Mouse (Mus musculus) mature B cell (primary cell): ENCODE measurements at regions not wholly inside any gene's neighbourhood (a gene's known extent, or its start where the extent isn't known, plus 50 kb on each side); places are given as distances from the start of the nearest gene placed in this dataset.
"Not testable (repeated sequence)": the region's sequence is repeated elsewhere in the genome, so short reads cannot be mapped to it uniquely, and the experiment has no call there.

ENCODE experiments used
- in situ Hi-C: fragments of 300-500 bp; cut with MboI; formaldehyde crosslinking; loops from 2 replicates; pipeline ENCODE4 v1.14.3; 2019

DNA sequence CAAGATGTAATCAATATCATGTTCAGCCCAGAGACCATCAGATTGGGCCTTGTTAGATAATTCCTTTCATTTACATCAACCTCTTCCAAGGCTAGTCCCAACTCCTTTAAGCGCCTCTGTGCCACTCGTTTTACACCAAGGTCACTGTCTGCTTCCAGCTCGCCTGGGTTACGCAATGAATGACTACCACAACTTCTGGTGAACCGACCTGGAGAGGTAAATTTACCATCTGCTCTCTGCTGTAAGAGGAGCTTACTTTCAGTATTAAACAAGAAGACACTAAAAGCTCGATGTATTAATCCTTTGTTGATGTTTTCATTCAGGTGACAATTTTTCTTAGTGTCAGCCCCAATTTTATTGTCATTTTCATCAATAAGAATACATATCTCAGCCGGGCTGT, 51.7 kb upstream of the Fam174b start:
- in situ Hi-C loops = no loop called here

DNA sequence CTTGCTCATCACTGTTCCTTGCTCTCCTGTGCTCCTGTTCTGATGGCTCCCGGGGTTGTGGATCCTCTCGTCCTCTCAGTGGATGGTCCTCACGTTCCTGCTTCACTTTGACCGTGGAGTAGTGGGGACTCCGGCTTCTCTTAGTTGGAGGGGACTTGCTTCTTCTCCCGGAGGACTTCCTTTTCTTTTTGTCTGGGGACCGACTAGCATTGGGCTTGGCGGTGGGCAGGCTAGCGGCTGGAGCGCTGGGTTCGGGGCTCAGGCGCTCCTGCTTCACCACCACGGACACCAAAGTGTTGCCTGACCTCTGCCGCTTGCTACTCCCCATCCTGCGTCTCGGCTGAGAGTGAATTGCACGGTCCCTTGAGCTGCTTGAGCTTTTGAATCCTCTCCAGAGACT, 53.9 kb upstream of the Fam174b start:
- in situ Hi-C loops = not testable (repeated sequence)

DNA sequence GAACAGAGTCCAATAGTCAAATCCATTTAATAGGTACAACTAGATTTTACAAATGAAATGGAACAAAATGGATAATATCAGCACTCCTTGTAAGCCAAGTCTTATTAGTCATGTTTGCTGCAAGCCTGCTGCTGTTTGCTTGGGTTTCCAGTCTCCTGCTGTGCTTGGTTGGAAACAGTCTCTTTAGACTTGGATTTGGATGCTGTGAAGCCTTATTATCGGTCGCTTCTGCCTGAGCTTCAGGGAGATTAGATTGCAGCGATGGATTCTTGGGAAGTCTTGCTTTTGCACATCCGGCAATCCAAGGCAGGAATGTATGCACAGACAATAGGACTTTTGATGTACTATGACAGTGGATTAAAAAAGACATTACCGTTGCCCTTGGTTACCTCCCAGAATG, 57.3 kb upstream of the Fam174b start:
- in situ Hi-C loops = no loop called here

DNA sequence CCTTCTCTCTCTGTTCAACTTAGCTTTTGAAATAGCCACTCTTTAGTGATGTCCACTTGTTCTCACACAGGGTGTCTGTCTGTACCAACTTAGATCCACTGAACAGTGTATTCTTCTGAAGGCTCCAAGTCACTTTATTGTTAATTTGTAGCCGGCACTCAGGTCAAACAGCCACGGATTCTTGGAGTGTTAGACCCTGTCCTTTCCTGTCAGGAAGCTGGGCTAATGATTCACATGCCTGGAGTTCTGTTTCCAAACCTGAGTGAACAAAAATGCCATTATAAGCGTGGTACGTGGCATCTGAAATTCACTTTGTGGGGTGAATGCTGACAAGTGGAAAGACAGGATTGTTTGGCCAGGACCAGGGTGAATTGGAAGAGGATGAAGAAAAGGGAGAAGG, 69.5 kb upstream of the Fam174b start:
- in situ Hi-C loops = loop anchor here (25.0 kb wide), 1 partner anchor 692 kb away; no protein-coding TSS in a partner anchor

DNA sequence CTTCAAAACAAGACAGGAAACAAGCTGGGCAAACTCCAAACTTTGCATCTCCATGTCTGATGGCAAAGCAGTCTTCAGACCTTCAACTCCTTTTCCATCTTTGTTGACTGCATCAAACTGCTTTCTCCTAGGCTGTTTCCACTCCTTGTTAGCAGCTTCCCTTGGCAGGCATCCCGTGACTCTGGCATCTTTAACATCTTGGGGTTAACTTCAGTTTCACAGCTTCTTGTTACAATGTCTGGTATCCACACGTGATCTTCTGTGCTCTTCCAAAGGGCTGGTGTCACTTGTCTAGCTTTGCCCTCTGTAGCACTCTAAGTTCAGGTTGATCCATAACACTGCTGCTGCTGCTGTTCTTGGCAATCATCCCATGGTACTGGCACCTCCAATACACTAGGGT, 71.3 kb upstream of the Fam174b start:
- in situ Hi-C loops = loop anchor here (25.0 kb wide), 1 partner anchor 694 kb away; no protein-coding TSS in a partner anchor

DNA sequence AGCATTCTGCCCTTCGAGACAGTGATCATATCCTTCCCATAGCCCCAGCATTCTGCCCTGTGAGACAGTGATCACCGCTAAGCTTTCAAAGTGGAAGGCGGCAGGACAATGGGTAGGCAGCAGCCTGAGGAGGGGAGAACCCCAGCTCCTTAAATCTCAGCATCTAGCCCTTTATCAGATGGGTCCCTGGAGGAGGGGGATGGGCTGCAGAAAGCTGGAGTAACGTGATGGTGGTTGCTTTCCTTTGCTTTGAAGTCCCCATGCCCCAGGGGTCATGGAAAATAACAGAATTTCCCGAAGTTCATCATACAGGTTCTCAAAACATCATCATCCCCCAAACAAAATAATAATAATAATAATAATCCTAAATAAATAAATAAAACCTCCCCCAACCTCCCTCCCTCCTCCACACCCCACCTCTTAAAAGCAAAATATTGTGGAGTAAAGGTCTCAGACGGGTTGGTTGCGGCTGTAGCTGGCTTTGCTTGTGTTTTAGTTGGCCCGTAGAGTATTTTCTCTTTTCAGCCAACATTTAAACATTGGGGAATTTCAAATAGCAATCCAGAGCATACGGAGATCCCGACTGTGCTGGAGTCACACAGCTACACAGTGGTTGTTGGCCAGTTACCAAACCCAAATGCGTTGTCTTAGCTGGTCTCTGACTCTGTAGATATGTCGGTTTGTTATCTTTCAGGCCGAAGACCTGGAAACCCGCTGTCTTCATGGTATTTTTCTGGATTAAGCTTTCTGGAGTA, 73.0 kb upstream of the Fam174b start:
- in situ Hi-C loops = loop anchor here (25.0 kb wide), 1 partner anchor 695 kb away; no protein-coding TSS in a partner anchor

DNA sequence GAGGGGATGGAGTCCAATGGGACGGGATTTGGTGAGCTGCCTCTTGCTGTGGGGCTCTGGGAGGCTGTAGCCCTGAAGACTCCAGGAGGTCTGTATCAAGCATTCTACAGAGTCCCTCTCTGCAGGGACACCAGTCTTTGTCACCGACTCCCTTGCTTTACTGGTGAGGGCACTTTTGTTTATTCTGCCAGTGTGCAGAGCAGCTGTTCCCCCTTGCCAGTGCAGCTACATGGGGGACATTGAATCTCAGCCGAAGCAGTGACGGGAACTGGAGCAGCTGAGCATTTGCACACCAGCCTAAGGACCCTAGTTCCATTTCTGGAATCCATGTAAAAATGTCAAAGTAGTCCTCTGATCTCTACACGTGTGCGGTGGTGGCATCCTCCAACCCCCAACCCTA, 75.1 kb upstream of the Fam174b start:
- in situ Hi-C loops = loop anchor here (25.0 kb wide), 1 partner anchor 697 kb away; no protein-coding TSS in a partner anchor

DNA sequence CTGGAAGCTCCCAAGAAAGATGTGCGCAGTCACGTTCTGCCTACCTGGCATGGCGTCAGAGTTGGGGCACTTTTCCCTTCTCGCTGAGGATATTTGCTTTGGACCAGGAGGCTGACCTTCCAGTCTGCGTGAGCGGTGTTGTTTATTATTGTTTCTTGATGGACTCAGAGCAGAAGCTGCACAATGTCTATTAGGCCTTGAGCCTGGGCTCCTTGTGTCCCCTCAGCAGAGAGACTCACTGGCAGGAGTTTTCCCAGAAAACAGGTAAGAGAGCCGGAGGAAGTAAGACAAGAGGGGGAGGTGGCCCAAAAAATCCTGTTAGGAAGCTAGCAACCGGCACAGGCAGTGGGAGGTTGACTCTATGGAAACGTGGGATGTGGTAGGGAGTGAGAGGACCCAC, 77.6 kb upstream of the Fam174b start:
- in situ Hi-C loops = loop anchor here (25.0 kb wide), 1 partner anchor 700 kb away; no protein-coding TSS in a partner anchor

DNA sequence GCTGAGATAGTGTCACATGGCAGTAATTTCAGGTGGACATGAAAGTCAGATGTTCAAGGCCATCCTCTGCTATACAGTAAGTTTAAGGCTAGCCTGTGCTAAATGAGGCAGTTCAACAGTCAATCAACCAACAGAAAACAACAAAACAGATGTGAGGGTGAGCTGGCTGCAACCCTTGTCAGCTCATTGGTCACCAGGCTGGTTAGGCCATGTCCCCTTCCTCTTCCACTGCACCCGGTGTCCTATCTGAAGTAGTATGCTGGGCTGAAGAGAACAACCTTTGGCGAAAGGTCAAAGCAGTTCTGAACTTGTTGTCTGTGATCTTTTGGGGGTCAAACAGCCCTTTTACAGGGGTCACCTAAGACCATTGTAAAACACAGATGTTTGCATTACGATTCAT, 78.2 kb upstream of the Fam174b start:
- in situ Hi-C loops = loop anchor here (25.0 kb wide), 1 partner anchor 700 kb away; no protein-coding TSS in a partner anchor

DNA sequence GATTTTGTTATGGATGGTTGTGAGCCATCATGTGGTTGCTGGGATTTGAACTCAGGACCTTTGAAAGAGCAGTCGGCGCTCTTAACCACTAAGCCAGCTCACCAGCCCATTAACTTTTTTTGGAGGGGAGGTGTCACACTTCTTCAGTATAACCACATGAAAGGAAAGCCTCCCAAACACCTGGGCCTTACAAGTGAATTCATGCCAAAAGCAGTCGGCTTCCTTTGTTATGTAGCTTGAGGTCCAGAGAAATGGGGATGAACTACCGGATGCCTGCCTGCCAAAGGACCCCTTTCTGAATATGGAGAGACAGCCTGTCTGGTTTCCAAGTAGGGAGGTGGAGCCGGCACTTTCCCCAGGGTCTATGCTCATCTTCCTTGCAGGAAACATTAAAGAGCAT, 80.6 kb upstream of the Fam174b start:
- in situ Hi-C loops = loop anchor here (25.0 kb wide), 1 partner anchor 703 kb away; no protein-coding TSS in a partner anchor

DNA sequence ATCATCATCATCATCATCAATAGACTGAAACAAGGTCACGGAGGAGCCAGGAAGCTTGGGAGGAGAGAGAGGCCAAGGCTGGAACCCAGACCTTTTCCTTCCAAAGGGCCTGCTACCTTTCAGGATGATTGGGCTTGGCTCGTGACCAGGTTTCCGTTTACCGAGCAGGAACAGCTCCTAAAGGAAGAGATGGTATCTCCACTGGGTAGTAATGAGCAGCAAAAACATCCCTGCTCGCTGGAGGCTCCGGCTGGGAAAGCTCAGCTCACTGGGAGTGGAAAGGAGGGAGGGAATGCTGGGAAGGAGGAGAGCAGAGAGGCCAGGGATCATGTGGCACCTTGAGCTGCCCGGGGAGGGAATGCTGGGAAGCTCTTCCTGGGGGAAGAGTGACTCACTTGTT, 82.8 kb upstream of the Fam174b start:
- in situ Hi-C loops = loop anchor here (25.0 kb wide), 1 partner anchor 705 kb away; no protein-coding TSS in a partner anchor

DNA sequence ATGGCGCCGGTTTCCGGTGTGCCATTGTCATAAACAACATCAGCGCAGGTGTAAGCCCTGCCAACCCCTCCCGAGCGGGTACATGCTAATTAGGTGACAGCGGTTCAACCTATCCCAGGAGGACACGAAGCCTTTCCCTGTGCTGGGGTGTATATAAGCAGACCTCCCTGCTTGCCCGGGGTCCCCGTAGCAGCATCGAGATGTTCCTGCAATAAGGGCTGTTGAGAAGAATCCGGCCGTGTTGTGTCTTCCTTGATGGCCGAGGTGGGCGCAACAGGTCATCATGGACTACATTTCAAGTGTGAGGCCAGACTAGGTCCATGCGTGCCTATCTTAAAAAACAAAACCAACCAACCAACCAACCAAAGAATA, 83.7 kb upstream of the Fam174b start:
- in situ Hi-C loops = loop anchor here (25.0 kb wide), 1 partner anchor 706 kb away; no protein-coding TSS in a partner anchor

DNA sequence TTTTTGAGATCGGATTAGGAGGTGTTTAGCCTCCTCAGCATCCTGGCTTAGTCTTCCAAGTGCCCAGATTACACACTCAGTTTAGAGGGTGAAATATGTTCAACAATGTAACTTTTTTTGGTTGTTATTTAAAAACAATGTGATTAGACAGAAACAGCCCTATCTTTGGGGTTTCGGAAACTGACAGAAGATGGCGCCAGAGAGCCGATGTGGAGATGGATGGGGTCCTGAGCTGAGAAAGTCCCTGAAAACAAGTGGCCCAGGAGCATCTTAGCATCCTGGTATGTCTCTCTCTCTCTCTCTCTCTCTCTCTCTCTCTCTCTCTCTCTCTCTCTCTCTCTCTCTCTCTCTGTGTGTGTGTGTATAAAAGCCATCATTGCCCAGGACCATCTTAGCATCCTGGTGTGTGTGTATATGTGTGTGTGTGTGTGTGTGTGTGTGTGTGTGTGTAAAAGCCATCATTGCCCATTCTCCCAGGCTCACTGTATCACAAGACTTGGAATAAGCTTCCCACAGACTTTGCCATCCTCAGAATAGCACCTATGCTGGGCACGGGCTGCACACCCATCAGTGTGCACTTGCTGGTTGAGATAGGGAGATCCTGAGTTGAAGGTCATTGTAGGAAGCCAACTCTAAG, 84.2 kb upstream of the Fam174b start:
- in situ Hi-C loops = loop anchor here (25.0 kb wide), 1 partner anchor 706 kb away; no protein-coding TSS in a partner anchor

DNA sequence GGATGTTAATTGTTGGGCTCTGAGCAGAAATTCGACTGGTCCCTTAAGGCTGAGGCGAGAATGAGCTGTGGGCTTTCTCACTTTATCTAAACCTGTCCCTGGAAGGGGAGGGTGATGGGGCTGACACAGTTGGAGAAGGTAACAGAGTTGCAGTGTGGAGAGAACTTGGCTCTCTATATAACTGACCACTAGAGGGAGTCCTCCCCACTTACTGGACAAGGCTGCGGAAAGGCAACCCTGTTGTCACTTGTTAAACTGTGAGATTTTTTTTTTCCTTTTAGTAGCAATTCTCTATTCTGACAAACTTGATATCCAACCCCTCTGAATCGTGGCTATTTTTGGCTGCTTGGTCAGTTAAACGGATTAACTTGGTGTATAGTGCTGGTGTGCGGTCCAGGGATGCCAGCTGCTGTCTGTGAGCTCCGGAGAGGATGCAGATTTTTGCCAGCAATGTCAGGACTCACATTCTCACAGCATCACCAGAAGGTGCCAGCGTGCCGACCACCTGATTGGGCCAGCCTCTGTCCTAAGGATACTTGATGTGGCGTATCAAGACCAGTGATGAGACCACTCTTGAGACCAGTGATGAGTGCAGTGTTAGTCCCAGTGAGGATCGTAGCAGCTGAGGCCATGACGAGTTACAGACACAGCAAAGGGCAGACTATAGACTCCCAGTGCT, 85.8 kb upstream of the Fam174b start:
- in situ Hi-C loops = loop anchor here (25.0 kb wide), 1 partner anchor 708 kb away; no protein-coding TSS in a partner anchor

DNA sequence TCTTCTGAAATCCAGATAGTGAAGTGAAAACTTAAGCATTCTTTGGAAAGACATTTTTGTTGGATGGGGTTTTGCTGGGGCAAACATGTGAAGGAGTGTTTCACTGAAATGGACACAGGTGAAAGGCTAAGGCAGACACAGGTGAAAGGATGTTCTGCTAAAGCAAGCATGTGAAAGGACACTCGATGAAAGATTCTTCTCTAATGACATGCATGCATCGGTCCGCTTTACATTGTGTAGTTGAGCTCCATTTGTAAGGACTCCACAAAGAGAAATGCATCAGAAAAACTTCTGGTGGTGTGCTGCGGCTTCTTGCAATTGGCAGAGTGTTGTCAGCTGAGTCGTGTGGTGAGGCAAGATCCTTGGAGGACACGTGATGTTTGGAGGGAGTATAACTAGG, 89.2 kb upstream of the Fam174b start:
- in situ Hi-C loops = loop anchor here (25.0 kb wide), 1 partner anchor 711 kb away; no protein-coding TSS in a partner anchor

DNA sequence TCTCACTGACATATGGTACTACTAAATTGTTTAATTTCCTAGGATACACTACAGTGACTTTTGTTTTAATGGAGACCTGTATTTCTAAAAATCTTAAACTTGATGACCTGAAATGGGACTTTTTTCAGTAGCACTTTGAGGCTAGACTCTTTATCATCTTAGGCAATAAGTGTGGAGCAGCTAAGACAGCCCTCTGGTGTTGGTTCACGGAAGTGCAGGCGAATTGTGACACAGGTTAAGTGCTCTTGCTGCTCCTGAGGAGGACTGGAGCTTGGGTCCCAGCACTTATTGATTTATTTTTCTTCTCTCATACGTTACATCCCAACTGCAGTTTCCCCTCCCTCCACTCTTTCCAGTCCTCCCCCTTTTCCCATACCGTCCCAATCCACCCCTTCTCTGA, 92.1 kb upstream of the Fam174b start:
- in situ Hi-C loops = no loop called here

DNA sequence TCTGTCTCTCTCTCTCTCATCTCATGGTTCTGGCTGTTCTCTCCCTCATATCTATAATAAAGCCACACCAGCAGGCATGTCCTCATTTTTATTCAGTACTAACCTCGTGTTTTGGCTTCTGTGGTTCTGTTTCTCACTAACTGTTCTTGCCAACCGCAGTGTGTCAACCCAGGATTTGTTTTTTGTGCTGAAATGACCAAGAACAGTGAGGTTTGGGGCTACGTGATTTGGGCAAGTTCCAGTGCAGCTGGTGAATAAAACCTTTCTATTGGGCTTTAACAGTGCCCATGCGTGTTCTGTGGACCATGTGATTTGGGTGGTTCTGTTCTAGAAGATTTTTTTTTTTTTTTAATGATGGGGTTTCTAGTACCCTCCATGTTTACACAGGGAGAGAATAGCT, 93.0 kb upstream of the Fam174b start:
- in situ Hi-C loops = no loop called here

DNA sequence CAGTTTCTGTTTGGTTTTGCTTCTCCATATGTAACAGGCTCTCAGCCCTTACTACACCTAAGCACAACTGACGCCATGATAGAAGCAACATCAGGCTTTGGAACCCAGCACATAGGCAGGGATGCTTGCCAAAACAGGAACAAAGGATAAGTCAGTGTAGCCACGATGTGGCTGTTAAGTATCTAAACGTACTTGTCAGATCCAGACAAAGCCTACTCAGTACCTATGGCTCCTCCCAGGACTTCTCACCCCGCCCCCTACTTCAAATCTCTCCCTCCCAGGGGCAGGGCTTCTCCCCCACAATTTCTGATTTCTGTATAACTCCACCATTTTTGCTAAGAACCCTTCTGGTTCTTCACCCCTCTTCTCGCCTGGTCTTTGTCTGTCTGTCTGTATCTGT, 93.4 kb upstream of the Fam174b start:
- in situ Hi-C loops = no loop called here

DNA sequence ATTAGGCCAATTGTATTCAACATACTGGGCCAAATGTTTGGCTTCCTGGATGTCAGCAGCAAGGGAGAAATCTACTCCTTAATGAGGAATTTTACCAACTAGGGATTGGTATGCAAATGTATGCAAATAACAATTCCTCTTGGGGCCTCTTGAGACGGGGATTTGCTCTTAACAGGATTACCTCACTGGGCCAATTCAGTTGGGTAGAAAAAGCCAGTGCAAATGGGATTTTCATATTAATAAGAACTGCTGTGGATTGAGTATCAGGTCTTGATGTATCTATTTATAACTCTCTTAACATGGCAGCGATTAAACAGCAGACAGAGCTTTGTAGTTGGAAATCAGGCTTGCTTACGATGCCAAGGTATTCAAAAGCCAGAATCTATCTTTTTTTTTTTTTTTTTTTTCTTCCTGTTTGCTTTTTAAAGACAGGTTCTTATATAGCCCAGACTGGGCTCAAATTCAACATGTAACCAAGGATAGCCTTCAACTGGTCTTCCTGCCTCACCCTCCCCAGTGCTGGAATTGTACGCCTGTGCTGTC, 95.7 kb upstream of the Fam174b start:
- in situ Hi-C loops = no loop called here

DNA sequence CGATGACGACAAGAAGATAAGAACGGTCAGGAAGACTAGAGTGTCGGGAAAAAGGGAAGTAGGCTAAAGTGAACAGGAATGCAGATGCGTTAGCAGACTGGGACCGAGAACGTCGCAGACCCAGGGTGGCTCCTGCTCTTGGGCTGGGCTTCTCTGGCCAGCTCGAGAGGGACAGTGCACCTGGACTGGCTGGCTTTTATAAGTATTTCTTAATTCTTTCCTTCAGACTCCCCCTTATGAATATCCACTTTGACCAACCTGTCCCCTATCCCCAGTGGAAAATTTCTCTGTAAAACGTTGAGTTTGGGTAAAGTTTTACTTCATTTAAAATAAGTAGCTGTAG, 96.1 kb upstream of the Fam174b start:
- in situ Hi-C loops = no loop called here

DNA sequence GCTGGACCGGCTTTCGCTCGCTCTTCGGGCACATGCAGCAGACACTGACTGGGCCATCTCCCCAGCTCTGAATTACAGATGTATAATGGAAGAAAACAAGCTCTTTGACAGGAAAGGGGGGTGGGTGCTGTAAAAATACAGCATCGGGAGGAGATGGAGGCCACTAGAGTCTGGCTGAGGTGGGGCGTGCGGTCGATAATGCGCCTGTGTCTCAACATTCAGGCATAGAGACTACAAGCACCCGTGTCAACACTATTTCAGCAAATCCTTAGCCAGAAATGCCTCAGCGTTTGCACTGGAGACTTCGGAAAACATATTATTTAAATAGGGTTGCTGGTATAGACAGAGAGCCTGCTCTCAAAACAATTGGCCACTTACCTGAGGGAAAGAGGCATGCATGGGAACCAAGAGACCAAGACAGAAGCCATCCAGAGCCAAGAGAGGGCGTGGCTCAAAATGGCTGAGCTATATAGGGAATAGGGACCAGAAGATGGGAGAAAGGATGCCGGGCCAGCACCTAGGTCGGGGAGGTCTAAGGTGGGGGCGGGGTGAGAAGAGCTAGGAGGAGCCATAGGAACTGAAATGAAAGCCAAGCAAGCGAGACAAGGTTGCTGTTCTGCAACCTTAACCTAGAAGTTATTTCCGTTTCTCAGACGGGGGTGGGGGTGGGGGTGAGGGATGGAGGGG, 96.7 kb upstream of the Fam174b start:
- in situ Hi-C loops = no loop called here

DNA sequence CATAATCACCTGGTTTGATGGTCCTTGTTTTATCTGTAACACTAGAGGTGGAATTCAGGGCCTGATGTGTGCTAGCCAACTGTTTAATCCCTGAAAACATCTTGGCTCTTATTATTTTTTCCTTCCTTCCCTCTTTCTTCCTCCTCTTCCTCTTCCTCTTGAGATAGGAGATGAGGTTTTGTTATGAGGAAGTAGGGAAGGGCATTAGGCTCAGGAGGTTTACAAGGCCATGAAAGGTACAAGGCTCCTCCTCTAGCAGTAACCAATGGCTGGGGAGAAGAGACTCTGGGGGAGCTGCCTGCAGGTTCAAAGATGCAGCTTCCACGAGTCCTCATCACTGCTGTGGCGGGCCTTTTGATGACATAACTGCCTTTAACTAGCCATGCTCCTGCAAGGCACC, 98.6 kb upstream of the Chd2 start:
- in situ Hi-C loops = no loop called here
